Mouse (Mus musculus): Measurements from ENCODE around the gene 1700034J05Rik.

Gene 1700034J05Rik

DNA sequence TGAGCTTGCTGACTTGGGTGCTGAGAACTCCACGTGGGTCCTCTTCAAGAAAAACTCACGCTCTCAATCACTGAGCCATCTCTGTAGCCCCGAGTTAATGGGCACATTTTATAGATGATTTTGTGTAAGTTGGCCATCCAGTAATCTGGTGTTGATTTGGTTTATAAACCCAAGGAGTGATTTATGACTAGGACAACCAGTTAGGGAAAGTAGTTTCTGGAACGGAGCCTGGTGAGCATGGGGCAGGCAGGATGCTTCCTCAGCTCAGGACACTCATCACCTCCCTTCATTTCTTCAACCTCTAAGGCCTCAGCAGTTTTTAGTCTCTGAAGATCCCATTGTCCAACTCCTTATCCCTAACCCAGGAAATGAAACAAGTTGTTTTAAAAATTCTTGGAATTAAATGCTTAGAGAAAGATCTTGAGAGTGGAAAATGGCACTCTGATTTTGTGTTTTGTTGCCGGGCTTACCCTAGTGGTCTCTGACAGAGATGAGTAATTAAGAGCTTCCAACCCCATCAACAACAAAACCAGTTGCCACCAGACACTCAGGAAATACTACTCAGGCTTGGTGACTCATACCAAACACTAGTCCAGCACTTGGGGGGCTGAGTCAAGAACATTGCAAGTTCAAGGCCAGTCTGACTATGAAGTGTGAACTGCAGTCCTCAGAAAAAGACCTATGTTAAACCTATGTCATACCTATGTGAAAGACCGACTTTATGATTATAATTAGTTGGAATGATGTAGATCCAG lies 9.4 kb upstream of the 1700034J05Rik start:
- no peak for DNase-seq (ENCODE audit: low spot score)

DNA sequence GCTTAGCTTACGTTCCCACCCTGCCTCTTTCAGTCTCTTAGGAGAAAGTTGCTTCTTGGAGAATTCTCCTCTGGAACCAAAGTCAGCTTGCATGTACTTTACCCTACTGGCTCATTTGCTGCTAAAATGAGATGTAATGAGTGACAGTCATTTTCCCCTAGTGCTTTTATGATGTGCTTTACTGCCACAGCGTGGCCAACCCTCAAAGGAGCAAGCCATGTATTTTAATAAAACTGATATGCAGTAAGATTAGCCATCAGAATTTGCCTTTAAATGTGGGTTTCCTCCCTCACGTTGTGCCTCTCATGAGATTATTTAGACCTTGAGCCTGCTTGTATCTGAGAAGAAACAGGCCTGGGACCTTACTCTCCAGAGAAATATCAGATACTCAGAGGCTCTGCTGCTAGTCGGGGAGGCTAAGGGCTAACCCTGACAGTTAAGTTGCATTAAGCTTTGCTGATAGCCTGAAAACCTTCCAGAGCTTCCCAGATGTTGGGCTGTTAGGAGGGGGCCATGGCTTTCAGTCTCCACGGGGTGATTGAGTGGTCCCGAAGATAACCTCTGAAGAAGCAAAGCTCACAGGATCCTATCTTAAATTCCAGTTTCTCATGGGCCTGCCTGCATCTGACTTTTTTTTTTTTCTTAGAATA lies 7.7 kb upstream of the 1700034J05Rik start:
- DNase-seq (ENCODE audit: low spot score): peak; percentile 20

GRCm38 (mm10) chr6:146960956-146961355 lies 6.7 kb upstream of the 1700034J05Rik start:
- DNase-seq (ENCODE audit: low spot score): no peak

DNA sequence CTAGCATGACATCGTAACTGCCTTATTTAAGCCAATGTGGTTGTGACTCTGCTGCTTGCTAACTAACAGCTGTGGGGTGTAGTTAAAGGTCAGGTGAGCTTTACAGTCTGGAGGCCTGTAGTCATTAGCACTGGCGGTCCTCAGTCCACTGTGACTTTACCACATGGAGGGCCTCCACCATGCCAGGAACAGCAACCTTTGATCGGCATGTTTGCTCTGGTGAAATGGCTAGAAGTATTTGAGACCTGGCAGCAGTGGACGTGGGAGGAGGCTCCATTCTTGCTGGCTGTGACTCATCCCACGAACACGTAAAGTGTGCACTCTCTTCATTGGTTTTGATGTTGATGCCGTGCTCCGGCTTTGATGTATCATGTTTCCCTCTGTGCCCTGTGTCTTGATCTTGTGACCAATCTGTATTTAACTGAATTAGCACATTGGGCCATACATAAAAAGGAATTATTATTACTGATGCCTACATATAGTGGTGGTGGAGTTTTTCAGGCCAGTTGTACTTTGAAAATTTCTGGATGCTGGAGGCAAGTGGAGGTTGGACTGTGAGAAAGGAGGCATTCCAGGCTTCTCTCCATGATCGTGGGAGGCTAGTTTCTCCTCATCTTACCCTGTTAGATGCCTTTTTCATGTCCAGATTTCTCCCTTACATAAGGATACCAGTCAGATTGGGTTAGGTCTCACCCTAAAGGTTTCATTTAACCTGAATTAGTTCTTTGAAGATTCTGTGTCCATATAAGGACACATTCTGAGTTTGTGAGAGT lies 5.9 kb upstream of the 1700034J05Rik start:
- no peak for DNase-seq (ENCODE audit: low spot score)

DNA sequence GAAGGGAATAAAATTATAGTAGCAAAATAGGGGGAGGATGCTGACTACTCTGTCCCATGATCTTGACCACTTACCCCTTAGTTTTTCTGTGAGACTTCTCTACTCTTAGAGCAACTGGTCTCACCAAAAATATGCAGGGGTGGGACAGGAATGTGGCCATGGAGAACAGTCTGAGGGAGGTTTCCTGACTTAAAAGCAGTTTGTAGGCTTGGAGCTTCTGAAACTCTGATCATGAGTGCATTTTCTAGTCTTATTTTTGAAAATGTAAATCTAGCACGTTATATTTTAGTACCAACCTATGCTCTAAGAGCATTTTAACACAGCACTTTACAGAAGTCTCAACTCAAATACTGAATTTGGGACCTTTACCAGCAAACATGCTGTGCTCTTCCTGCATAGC lies 4.5 kb upstream of the 1700034J05Rik start:
- DNase-seq (ENCODE audit: low spot score): no peak

DNA sequence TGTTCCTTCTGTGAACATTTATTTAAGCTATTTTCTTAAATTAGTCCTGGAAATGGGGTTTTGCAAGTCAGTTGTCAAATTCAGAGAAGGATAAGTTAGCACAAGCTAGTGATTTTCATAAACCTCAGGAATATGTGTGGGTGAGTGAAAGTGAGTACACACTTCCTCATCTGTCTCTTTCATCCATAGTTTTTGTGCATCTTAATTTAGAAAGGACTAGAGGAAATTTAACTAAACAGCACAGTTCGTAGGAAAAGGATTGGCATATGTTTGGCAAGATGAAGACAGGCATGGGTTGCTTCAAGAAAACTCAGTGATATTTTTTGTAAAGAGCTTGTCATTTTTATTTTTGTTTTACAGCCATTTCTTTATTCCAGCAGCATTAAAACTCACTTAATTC lies 2.7 kb upstream of the 1700034J05Rik start:
- no peak for DNase-seq (ENCODE audit: low spot score)

DNA sequence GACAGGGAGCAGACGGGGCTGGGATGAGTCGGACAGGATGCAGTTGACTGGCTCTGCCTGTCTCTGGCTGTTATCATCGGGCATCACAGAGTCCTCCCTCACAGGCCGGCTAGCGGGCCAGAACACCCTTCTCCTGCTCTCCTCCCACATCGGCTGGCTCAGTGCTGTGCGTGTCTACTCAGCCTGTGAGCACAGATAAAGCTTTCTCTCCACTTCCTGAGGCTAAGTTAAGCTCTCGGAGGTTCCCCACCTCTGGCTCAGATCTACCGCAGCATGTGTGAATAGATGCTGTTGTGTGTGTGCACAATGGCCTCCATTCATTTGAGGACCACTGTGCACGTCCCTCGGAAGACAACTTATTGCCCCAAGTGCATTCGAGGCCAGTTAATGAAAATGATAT lies 1.7 kb upstream of the 1700034J05Rik start:
- peak; percentile 66 for DNase-seq (ENCODE audit: low spot score)

GRCm38 (mm10) chr6:146955475-146955874 lies 1.3 kb upstream of the 1700034J05Rik start:
- no peak for DNase-seq (ENCODE audit: low spot score)

DNA sequence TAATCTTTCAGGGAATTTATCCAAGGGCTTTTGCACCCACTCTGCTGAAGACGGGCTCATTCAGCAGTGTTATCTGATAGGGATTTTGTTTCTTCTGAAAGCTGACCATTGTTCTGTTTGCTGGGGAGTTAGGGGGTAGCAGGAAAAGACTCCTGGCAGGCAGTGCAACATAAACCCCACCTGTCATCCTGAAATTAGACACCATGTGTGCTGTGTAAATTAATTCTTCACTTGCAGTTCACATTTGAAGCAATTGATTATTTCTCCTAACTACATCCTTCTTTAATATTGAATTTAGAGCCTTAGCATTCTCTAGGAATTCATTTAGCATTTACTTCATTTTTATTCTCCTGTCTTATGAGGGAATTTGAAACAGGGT lies 3.8 kb downstream of the 1700034J05Rik start:
- DNase-seq (ENCODE audit: low spot score): no peak

GRCm38 (mm10) chr6:146949682-146950453 lies 4.4 kb downstream of the 1700034J05Rik start:
- no peak for DNase-seq (ENCODE audit: low spot score)

DNA sequence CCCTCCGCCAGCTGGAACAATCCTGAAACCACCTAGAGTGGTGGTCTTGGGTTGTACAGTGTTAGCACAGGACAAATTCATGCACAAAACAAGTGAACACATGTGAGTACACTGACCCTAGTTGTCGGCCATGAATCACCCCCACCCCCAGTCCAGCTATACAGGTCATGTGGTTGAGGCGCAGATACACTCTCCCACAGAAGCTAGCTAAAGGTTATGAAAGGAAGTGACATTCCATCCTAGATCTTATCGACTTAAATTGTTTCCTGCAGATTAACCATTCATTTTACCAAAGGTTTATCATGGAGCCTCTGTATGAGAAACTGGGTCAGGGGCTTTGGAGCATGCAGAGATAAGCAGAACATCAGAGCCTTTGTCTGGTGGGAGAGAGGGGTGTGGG lies 7.0 kb downstream of the 1700034J05Rik start:
- no peak for DNase-seq (ENCODE audit: low spot score)

GRCm38 (mm10) chr6:146946327-146947029 lies 7.7 kb downstream of the 1700034J05Rik start:
- DNase-seq (ENCODE audit: low spot score): no peak

DNA sequence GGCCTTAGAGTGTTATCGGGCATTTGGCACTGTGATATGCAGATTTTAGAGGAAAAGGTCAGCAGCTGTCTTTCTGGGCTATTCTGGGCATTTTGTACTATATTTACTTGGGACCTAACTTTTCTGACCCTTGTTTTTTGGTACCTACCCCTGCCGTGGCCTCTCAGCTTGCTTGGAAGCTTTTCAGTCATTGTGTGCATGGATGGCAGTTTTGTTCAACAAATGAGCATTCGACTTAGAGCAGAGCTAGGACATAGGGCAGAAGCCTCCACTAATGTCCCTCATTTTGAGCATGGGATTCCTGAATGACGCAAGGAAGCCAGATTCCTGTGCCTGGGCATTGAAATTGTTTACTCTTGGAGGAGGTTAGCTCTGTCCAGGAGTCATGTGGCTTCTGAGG lies 9.4 kb downstream of the 1700034J05Rik start:
- no peak for DNase-seq (ENCODE audit: low spot score)

GRCm38 (mm10) chr6:146944009-146944408 lies 10.2 kb downstream of the 1700034J05Rik start:
- no peak for DNase-seq (ENCODE audit: low spot score)

DNA sequence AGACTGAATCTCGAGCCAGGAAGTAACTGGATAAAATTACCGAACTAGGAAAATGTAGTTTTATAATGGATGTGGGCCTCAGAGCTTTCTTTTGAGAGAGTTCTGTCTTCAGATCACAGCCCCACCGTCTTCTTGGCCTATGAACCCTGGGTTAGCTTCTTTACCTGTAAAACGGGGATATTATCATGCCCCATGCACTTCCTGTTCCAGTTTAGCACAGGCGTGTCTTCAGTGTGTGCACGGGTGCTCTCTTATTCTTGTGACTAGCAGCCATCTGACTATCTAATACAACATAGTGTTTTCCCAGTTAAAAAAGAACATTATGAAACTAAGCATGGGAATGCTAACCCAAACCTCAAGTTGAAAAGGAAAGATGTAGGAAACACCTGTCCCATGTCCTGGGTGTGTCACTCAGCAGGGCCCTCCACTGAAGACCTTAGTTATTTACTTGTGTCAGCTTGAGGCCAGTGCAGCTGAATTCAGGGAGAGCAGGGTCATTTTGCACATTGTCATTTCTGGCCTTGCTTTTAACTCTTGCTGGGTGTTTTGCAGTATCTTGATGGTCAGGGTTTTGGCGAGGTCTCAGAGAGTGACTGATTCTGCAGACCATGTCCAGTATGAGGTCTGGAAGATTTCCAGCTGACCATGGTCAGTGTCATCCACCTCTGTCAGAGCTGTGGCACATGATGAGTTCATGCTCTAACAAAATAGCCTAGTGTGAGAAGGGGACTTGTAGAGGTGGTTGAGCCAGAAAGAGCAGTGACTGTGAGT lies 12.5 kb downstream of the 1700034J05Rik start:
- DNase-seq (ENCODE audit: low spot score): no peak

DNA sequence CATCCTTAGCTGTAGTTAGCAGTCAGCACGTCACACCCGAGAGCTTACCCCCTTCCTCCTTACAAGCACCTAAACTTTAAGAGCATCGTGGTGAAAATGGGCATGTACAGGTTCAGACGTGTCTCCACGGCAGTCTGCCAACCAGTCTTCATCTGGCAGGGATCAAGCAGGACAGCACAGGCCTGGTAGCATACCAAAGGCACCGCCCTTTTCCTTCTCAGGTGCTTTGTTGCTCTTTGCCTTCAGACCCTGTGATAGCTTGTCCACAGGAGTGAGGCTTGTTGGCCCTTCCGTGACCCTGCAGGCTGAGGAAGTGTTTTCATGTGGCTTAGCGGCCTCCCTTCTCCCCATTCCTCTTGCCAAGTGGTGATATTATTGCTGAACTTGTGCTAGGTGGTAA lies 15.2 kb downstream of the 1700034J05Rik start:
- no peak for DNase-seq (ENCODE audit: low spot score)

DNA sequence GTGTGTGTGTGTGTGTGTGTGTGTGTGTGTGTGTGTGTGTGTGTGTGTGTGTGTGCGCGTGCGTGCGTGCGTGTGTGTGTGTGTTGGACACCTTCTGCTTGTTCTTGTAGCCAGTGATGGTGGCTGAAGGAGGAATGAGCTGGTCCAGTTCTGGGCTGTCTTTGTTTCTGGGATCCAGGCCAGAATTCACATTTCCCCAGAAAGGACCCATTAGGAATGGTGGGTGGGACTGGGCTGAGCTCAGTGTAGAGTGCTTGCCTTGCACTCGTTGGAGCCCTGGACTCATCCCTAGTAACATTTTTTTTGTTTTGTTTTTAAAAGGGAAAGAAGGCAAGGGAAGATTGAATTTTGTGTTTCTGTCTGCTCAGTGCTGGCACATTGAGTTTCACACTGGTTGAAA lies 18.3 kb downstream of the 1700034J05Rik start:
- no peak for DNase-seq (ENCODE audit: low spot score)

DNA sequence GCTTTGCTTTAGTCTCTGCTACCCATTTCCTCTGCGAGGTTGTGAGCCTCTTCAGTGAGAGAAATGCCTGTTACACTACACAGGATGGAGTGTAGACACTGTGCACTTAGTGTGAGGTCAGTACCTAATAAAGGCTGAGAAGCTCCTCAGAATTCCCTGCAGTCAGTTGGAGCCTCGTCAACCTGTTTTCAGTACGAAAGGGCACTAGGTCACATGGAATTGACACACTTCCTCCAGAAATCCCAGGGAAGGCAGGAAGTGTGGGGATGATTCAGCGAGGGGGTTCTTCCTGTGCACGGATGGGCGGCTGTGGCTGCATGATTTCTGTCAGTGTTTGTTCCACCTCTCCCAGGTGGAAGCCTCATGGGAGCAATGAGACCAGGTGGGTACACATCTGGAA lies 21.1 kb downstream of the 1700034J05Rik start:
- DNase-seq (ENCODE audit: low spot score): peak; percentile 55

GRCm38 (mm10) chr6:146929031-146929430 lies 25.2 kb downstream of the 1700034J05Rik start:
- DNase-seq (ENCODE audit: low spot score): no peak

- no peak for DNase-seq (ENCODE audit: low spot score)
Observed at GRCm38 (mm10) chr6:146928108-146928507, 26.1 kb downstream of the 1700034J05Rik start.

Measured in embryo, embryonic 10 days (tissue).